Mouse (Mus musculus) small intestine, adult 2 months (tissue): ENCODE measurements around the gene Il17rb.

Experiments
- CTCF ChIP-seq: fragments of 200-500 bp; IDR thresholded peaks from 2 replicates; pipeline ENCODE4 v1.5.1; 2012; ENCODE audit warnings: low read depth, mild to moderate bottlenecking, control low read depth, inconsistent platforms, low read length, moderate library complexity, mixed read lengths; ENCODE audit not compliant: insufficient replicate concordance, insufficient read length; ENCODE audit errors: extremely low read depth
- POLR2A ChIP-seq: fragments of 200-500 bp; IDR thresholded peaks from 2 replicates; pipeline ENCODE4 v1.6.1; 2012; ENCODE audit warnings: low read depth, mild to moderate bottlenecking, control low read depth, inconsistent platforms, low read length, moderate library complexity

GRCm38 (mm10) chr14:30008733-30009575 is at the start of gene Il17rb, which contains the start of gene Chdh:
- TF ChIP-seq CTCF = no peak
- TF ChIP-seq POLR2A = peak; percentile 86
